In the genomic region with DNA sequence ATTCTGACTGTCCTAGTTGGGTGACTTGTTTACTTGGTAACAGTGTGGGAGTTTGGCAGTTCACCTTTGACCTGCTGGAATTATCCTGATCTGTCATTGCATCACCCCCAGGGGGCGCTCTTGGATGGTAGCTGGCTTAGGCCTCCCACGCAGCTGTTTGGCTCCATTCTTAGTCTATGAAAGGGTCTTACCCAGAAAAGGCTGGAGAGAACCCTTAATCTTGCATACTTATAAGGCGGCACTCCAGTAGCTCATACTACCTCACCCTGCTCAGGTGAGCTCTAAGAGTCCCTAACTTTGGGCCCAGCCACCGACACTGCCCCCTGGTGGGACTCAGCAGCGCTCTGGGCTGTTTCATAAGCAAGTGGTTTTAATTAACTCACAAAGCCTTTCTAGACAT, we compare ENCODE assay signal across 9 mouse cellular contexts. TPM values are rescaled to one million over a fixed set of nuclear protein-coding genes. Genes with fewer than 3 reads are reported as not detected.
A peak's percentile ranks its signal among the peaks of the same experiment; 100 is the strongest.
DNase-seq lines count a peak whose midpoint lies in the region; ATAC-seq and TF ChIP-seq lines count a peak whose summit lies in the region.
"Had no signal": no experiment of that assay in that cellular context is flagged by ENCODE, and none has a peak within 500 bp of the region (broad histone marks: within the 10 kb centered on the region; RNA-seq: fewer than 3 reads in every experiment).

No protein-coding gene starts in this region.

- no peak overlapping the region for H3K27ac ChIP-seq in hindbrain, embryonic 11.5 days (ENCODE audit: low read depth, low read length)
- H3K27ac ChIP-seq in hindbrain, embryonic 16.5 days (ENCODE audit: low read depth, low read length) = no peak overlapping the region
- no peak overlapping the region for H3K27ac ChIP-seq in embryonic facial prominence, embryonic 11.5 days (replicated peaks; ENCODE audit: low read depth, low read length)

- H3K9ac ChIP-seq in hindbrain, embryonic 11.5 days (ENCODE audit: low read depth, low read length) = no peak overlapping the region
- H3K9ac ChIP-seq in hindbrain, embryonic 16.5 days (ENCODE audit: low read depth, low read length) = no peak overlapping the region
- no peak overlapping the region for H3K9ac ChIP-seq in embryonic facial prominence, embryonic 11.5 days (replicated peaks; ENCODE audit: low read length)

- peaks cover 36% of the 10 kb centered on the region for H3K36me3 ChIP-seq in hindbrain, embryonic 11.5 days (ENCODE audit: control insufficient read depth, insufficient read depth, low read length)
- peaks cover 37% of the 10 kb centered on the region for H3K36me3 ChIP-seq in hindbrain, embryonic 16.5 days (ENCODE audit: control insufficient read depth, insufficient read depth, low read length)
- H3K36me3 ChIP-seq in G1E (replicated peaks) = peaks cover 83% of the 10 kb centered on the region
- peaks cover 41% of the 10 kb centered on the region for H3K36me3 ChIP-seq in embryonic facial prominence, embryonic 11.5 days (replicated peaks; ENCODE audit: control insufficient read depth, insufficient read depth, low read depth, low read length)

- no peaks in the 10 kb centered on the region for H3K9me3 ChIP-seq in hindbrain, embryonic 11.5 days (ENCODE audit: control insufficient read depth, low read length)
- H3K9me3 ChIP-seq in hindbrain, embryonic 16.5 days (ENCODE audit: control insufficient read depth, low read length) = no peaks in the 10 kb centered on the region
- H3K9me3 ChIP-seq in G1E (replicated peaks) = peaks cover 8% of the 10 kb centered on the region
- no peaks in the 10 kb centered on the region for H3K9me3 ChIP-seq in embryonic facial prominence, embryonic 11.5 days (replicated peaks; ENCODE audit: control insufficient read depth, low read length)

- no peaks in the 10 kb centered on the region for H3K27me3 ChIP-seq in hindbrain, embryonic 11.5 days (ENCODE audit: control insufficient read depth, insufficient read depth, low read length)
- no peaks in the 10 kb centered on the region for H3K27me3 ChIP-seq in hindbrain, embryonic 16.5 days (replicated peaks; ENCODE audit: control insufficient read depth, insufficient read depth, low read length)
- H3K27me3 ChIP-seq in G1E (ENCODE audit: insufficient read depth, low read length) = no peaks in the 10 kb centered on the region
- no peaks in the 10 kb centered on the region for H3K27me3 ChIP-seq in embryonic facial prominence, embryonic 11.5 days (ENCODE audit: control insufficient read depth, insufficient read depth, low read length)

- ATAC-seq in hindbrain, embryonic 11.5 days (ENCODE audit: low FRiP score) = peak; percentile 28; the same call in 1 of the 2 replicates
- ATAC-seq in hindbrain, embryonic 16.5 days = no peak
- ATAC-seq in G1E (ENCODE audit: extremely low read depth, insufficient number of reproducible peaks, low FRiP score, poor library complexity, severe bottlenecking) = no peak
- ATAC-seq in embryonic facial prominence, embryonic 11.5 days (replicated peaks; ENCODE audit: insufficient number of reproducible peaks, low FRiP score, low TSS enrichment, low read depth) = 0 out of 2 replicates have a peak, but pooled peaks have one; percentile 17

- WGBS in hindbrain, embryonic 11.5 days = 74% methylated on average over 5 of the region's 5 CpGs
- 72% methylated on average over 5 of the region's 5 CpGs for WGBS in hindbrain, embryonic 16.5 days
- 68% methylated on average over 5 of the region's 5 CpGs for whole genome bisulfite sequencing in embryonic facial prominence, embryonic 11.5 days

- no peak overlapping the region for H3K4me3 ChIP-seq in hindbrain, embryonic 11.5 days (ENCODE audit: low read depth, low read length)
- H3K4me3 ChIP-seq in hindbrain, embryonic 16.5 days (ENCODE audit: low read length) = no peak overlapping the region
- H3K4me3 ChIP-seq in G1E (ENCODE audit: low read depth, low read length) = no peak overlapping the region
- H3K4me3 ChIP-seq in embryonic facial prominence, embryonic 11.5 days (ENCODE audit: low read depth, low read length) = no peak overlapping the region
- H3K4me3 ChIP-seq: myocyte had no signal

- TF ChIP-seq CTCF in G1E (IDR thresholded peaks at IDR 0.05; ENCODE audit: low read depth, low read length) = peak; percentile 43

- peak; percentile 65 for DNase-seq in hindbrain, embryonic 11.5 days (ENCODE audit: low spot score)
- peak; percentile 78 for DNase-seq in B cell, adult 2 months
- DNase-seq in G1E (ENCODE audit: low spot score) (no peak), MN1 (ENCODE audit: low spot score) (no peak)
- peak; percentile 52 for DNase-seq in embryonic facial prominence, embryonic 11.5 days (ENCODE audit: low spot score)
- DNase-seq in lung, postnatal 10 days = peak; percentile 68
- no peak for DNase-seq in left cerebral cortex, adult 11 months (ENCODE audit: low spot score)

- H3K4me2 ChIP-seq in hindbrain, embryonic 11.5 days (replicated peaks; ENCODE audit: low read depth, low read length) = no peak overlapping the region
- H3K4me2 ChIP-seq in hindbrain, embryonic 16.5 days (ENCODE audit: low read length) = no peak overlapping the region
- H3K4me2 ChIP-seq in embryonic facial prominence, embryonic 11.5 days (ENCODE audit: low read depth, low read length) = no peak overlapping the region

- H3K4me1 ChIP-seq in hindbrain, embryonic 11.5 days (replicated peaks; ENCODE audit: control insufficient read depth, insufficient read depth, low read length) = peaks cover 6% of the 10 kb centered on the region; the same call in 1 of the 2 replicates
- H3K4me1 ChIP-seq in hindbrain, embryonic 16.5 days (ENCODE audit: control insufficient read depth, insufficient read depth, low read depth, low read length) = peaks cover 10% of the 10 kb centered on the region
- peaks cover 53% of the 10 kb centered on the region for H3K4me1 ChIP-seq in G1E (ENCODE audit: insufficient read depth, low read depth, low read length)
- H3K4me1 ChIP-seq in embryonic facial prominence, embryonic 11.5 days (ENCODE audit: control insufficient read depth, insufficient read depth, low read length) = no peaks in the 10 kb centered on the region

RNA-seq across cellular contexts. Expression of a gene that starts 5.3 kb away (rescaled TPM):
- 7.2 and 9.3 TPM in 2 replicates for polyA plus RNA-seq in hindbrain, embryonic 11.5 days (2014; fragmentation: Nextera tagmentation; extraction: Ambion mirVana)
- 2.4 TPM in 2 replicates for polyA plus RNA-seq in hindbrain, embryonic 16.5 days (2015; fragmentation: Nextera tagmentation; extraction: Ambion mirVana)
- 16.1 and 17.2 TPM in 2 replicates for total RNA-seq in G1E (2014; fragmentation: Nextera tagmentation)
- total RNA-seq in G1E (2017) = 3.9 and 4.0 TPM in 2 replicates
- 3.0 and 3.6 TPM in 2 replicates for polyA plus RNA-seq in G1E (2012)
- 6.5 and 7.4 TPM in 2 replicates for polyA plus RNA-seq in embryonic facial prominence, embryonic 11.5 days (2014; fragmentation: Nextera tagmentation; extraction: Ambion mirVana)

RNA-seq across cellular contexts. Expression of a gene that starts 6.9 kb away (rescaled TPM):
- polyA plus RNA-seq in hindbrain, embryonic 11.5 days (2014; fragmentation: Nextera tagmentation; extraction: Ambion mirVana) = 0.25 and 0.63 TPM in 2 replicates
- 1.9 and 2.0 TPM in 2 replicates for polyA plus RNA-seq in hindbrain, embryonic 16.5 days (2015; fragmentation: Nextera tagmentation; extraction: Ambion mirVana)
- total RNA-seq in G1E (2014; fragmentation: Nextera tagmentation) (not detected in 2 replicates), G1E (2017) (0.17 TPM in 1 of 2 replicates, not detected in the other)
- polyA plus RNA-seq in G1E (2012) = not detected in 2 replicates
- 0.28 and 0.45 TPM in 2 replicates for polyA plus RNA-seq in embryonic facial prominence, embryonic 11.5 days (2014; fragmentation: Nextera tagmentation; extraction: Ambion mirVana)

RNA-seq across cellular contexts. Expression of a gene that starts 14.9 kb away (rescaled TPM):
- 0.05 TPM in 1 of 2 replicates, not detected in the other for polyA plus RNA-seq in hindbrain, embryonic 11.5 days (2014; fragmentation: Nextera tagmentation; extraction: Ambion mirVana)
- polyA plus RNA-seq in hindbrain, embryonic 16.5 days (2015; fragmentation: Nextera tagmentation; extraction: Ambion mirVana) = 0.04 TPM in 1 of 2 replicates, not detected in the other
- total RNA-seq in G1E (2014; fragmentation: Nextera tagmentation) (0.30 TPM in 1 of 2 replicates, not detected in the other), G1E (2017) (0.05 and 0.06 TPM in 2 replicates)
- not detected in 2 replicates for polyA plus RNA-seq in G1E (2012)
- not detected in 2 replicates for polyA plus RNA-seq in embryonic facial prominence, embryonic 11.5 days (2014; fragmentation: Nextera tagmentation; extraction: Ambion mirVana)

RNA-seq across cellular contexts. Expression of a gene that starts 14.9 kb away (rescaled TPM):
- polyA plus RNA-seq in hindbrain, embryonic 11.5 days (2014; fragmentation: Nextera tagmentation; extraction: Ambion mirVana) = not detected in 2 replicates
- polyA plus RNA-seq in hindbrain, embryonic 16.5 days (2015; fragmentation: Nextera tagmentation; extraction: Ambion mirVana) = not detected in 2 replicates
- total RNA-seq in G1E (2014; fragmentation: Nextera tagmentation) = not detected in 2 replicates
- total RNA-seq in G1E (2017) = not detected in 2 replicates
- polyA plus RNA-seq in G1E (2012) = not detected in 2 replicates
- polyA plus RNA-seq in embryonic facial prominence, embryonic 11.5 days (2014; fragmentation: Nextera tagmentation; extraction: Ambion mirVana) = not detected in 2 replicates

RNA-seq across cellular contexts. Expression of a gene that starts 20.4 kb away (rescaled TPM):
- polyA plus RNA-seq in hindbrain, embryonic 11.5 days (2014; fragmentation: Nextera tagmentation; extraction: Ambion mirVana) = not detected in 2 replicates
- polyA plus RNA-seq in hindbrain, embryonic 16.5 days (2015; fragmentation: Nextera tagmentation; extraction: Ambion mirVana) = 0.74 and 2.5 TPM in 2 replicates
- total RNA-seq in G1E (2014; fragmentation: Nextera tagmentation) (not detected in 2 replicates), G1E (2017) (not detected in 2 replicates)
- polyA plus RNA-seq in G1E (2012) = not detected in 2 replicates
- 1.9 and 2.9 TPM in 2 replicates for polyA plus RNA-seq in embryonic facial prominence, embryonic 11.5 days (2014; fragmentation: Nextera tagmentation; extraction: Ambion mirVana)

Comparison
In these comparisons a context has a peak if more than half of its experiments do, and no peak if none do; other contexts are left out.
1. ATAC-seq: peak in hindbrain, embryonic 11.5 days (single experiment) and embryonic facial prominence, embryonic 11.5 days (single experiment); none in hindbrain, embryonic 16.5 days (single experiment) and G1E (single experiment).
2. DNase-seq: peak in hindbrain, embryonic 11.5 days (single experiment), B cell, adult 2 months (2 of 2), embryonic facial prominence, embryonic 11.5 days (single experiment) and lung, postnatal 10 days (single experiment); none in G1E (single experiment), MN1 (single experiment) and left cerebral cortex, adult 11 months (single experiment).